Mouse (Mus musculus) hindbrain, embryonic 16.5 days (tissue): Measurements from ENCODE around the gene Mpz. TPM values are rescaled to one million over a fixed set of nuclear protein-coding genes. Genes with fewer than 3 reads are reported as not detected.

ENCODE experiments used
- ATAC-seq: fragments of 200-750 bp; cut with Nextera tagmentation; 2 replicates; pipeline ENCODE4 v1.8.0; 2017; ENCODE audit warnings: moderate TSS enrichment, moderate library complexity
- H3K27ac ChIP-seq: fragments of 300-500 bp; sonication (generic); 2 replicates; pipeline ENCODE4 v1.5.1; 2014; ENCODE audit warnings: low read depth, mild to moderate bottlenecking, control low read depth, low read length, moderate library complexity
- H3K27me3 ChIP-seq: fragments of 300-500 bp; sonication (generic); replicated peaks from 2 replicates; pipeline ENCODE4 v1.6.1; 2014; ENCODE audit warnings: low read length; ENCODE audit not compliant: control insufficient read depth, insufficient read depth
- H3K36me3 ChIP-seq: fragments of 300-500 bp; sonication (generic); 2 replicates; pipeline ENCODE4 v1.6.1; 2014; ENCODE audit warnings: mild to moderate bottlenecking, low read length, moderate library complexity, mixed read lengths; ENCODE audit not compliant: control insufficient read depth, insufficient read depth
- H3K4me1 ChIP-seq: fragments of 300-500 bp; sonication (generic); 2 replicates; pipeline ENCODE4 v1.6.1; 2014; ENCODE audit warnings: low read depth, low read length; ENCODE audit not compliant: control insufficient read depth, insufficient read depth
- H3K4me2 ChIP-seq: fragments of 300-500 bp; sonication (generic); 2 replicates; pipeline ENCODE4 v1.6.1; 2014; ENCODE audit warnings: mild to moderate bottlenecking, low read length, control low read depth, moderate library complexity
- H3K4me3 ChIP-seq: fragments of 300-500 bp; sonication (generic); 2 replicates; pipeline ENCODE4 v1.5.1; 2014; ENCODE audit warnings: mild to moderate bottlenecking, low read length, control low read depth, moderate library complexity
- H3K9ac ChIP-seq: fragments of 300-500 bp; sonication (generic); 2 replicates; pipeline ENCODE4 v1.6.1; 2014; ENCODE audit warnings: low read depth, mild to moderate bottlenecking, control low read depth, low read length, moderate library complexity
- H3K9me3 ChIP-seq: fragments of 300-500 bp; sonication (generic); 2 replicates; pipeline ENCODE4 v1.6.1; 2014; ENCODE audit warnings: mild to moderate bottlenecking, low read length, moderate library complexity; ENCODE audit not compliant: control insufficient read depth
- WGBS: fragments of 180-500 bp; shearing (Covaris S2); extraction: QIAGEN DNeasy Blood & Tissue Kit; methylation state at CpG from one replicate; pipeline ENCODE4 v1.1.7; 2014; 5-methylcytosine and 5-hydroxymethylcytosine counted together
- polyA plus RNA-seq: library from polyadenylated mRNA; unstranded; fragments of >200 nt; fragmentation: Nextera tagmentation; extraction: Ambion mirVana; gene quantifications from 2 replicates; pipeline ENCODE4 v1.2.1, GENCODE M21; 2015

Mpz gene
- polyA plus RNA-seq, 1 experiment from 2014 or later: 5.3 TPM

- ATAC-seq: peak; percentile 91
- Histone ChIP-seq H3K4me2 (peak overlapping the region; percentile 79), H3K4me1 (peaks cover 16% of the 10 kb centered on the region), H3K9me3 (no peaks in the 10 kb centered on the region), H3K27me3 (no peaks in the 10 kb centered on the region), H3K27ac (peak overlapping the region; percentile 81), H3K9ac (peak overlapping the region; percentile 64), H3K36me3 (no peaks in the 10 kb centered on the region), H3K4me3 (peak overlapping the region; percentile 60)
- under 1% methylated on average over 38 of the region's 38 CpGs for WGBS
Measured at GRCm38 (mm10) chr1:171111020-171111780, 39.3 kb upstream of the Mpz start.

GRCm38 (mm10) chr1:171111781-171112575 lies 38.5 kb upstream of the Mpz start:
- H3K4me3 ChIP-seq: peak overlapping the region; percentile 60
- no peaks in the 10 kb centered on the region for H3K36me3 ChIP-seq
- H3K4me2 ChIP-seq: peak overlapping the region; percentile 79
- no peaks in the 10 kb centered on the region for H3K9me3 ChIP-seq
- H3K9ac ChIP-seq: peak overlapping the region; percentile 45
- 2% methylated on average over 15 of the region's 15 CpGs for WGBS
- H3K27ac ChIP-seq: peak overlapping the region; percentile 53
- no peaks in the 10 kb centered on the region for H3K27me3 ChIP-seq
- peaks cover 16% of the 10 kb centered on the region for H3K4me1 ChIP-seq
- peak; percentile 6; the same call in 1 of the 2 replicates for ATAC-seq

GRCm38 (mm10) chr1:171112986-171113385 lies 37.5 kb upstream of the Mpz start:
- no peaks in the 10 kb centered on the region for H3K9me3 ChIP-seq
- H3K4me2 ChIP-seq: no peak overlapping the region
- no peak overlapping the region for H3K4me3 ChIP-seq
- H3K36me3 ChIP-seq: no peaks in the 10 kb centered on the region
- no peak for ATAC-seq
- H3K9ac ChIP-seq: no peak overlapping the region
- no peak overlapping the region for H3K27ac ChIP-seq
- H3K4me1 ChIP-seq: peaks cover 16% of the 10 kb centered on the region
- no peaks in the 10 kb centered on the region for H3K27me3 ChIP-seq
- WGBS: 86% methylated on average over 4 of the region's 4 CpGs

GRCm38 (mm10) chr1:171113873-171114299 lies 36.6 kb upstream of the Mpz start, which contains the start of gene Cfap126:
Gene Cfap126 (plus strand): TSS chr1:171113918.
- Histone ChIP-seq H3K36me3 (no peaks in the 10 kb centered on the region), H3K27ac (peak within 1 kb of the TSS; percentile 6; the same call in 1 of the 2 replicates), H3K9ac (peak within 1 kb of the TSS; percentile 69), H3K4me3 (peak within 1 kb of the TSS; percentile 50), H3K9me3 (no peaks in the 10 kb centered on the region), H3K4me1 (peaks cover 16% of the 10 kb centered on the region), H3K27me3 (no peaks in the 10 kb centered on the region), H3K4me2 (peak within 1 kb of the TSS; percentile 90)
- ATAC-seq: peak; percentile 12; the same call in 1 of the 2 replicates
- under 1% methylated on average over 24 of the region's 24 CpGs for WGBS

GRCm38 (mm10) chr1:171116280-171116679 lies 34.2 kb upstream of the Mpz start:
- Histone ChIP-seq H3K27ac (no peak overlapping the region), H3K9ac (no peak overlapping the region), H3K4me1 (peaks cover 13% of the 10 kb centered on the region), H3K4me3 (no peak overlapping the region), H3K9me3 (no peaks in the 10 kb centered on the region), H3K27me3 (no peaks in the 10 kb centered on the region), H3K4me2 (no peak overlapping the region), H3K36me3 (no peaks in the 10 kb centered on the region)
- 80% methylated on average over 4 of the region's 4 CpGs for WGBS
- no peak for ATAC-seq

GRCm38 (mm10) chr1:171118269-171118684 lies 32.2 kb upstream of the Mpz start:
- no peaks in the 10 kb centered on the region for H3K36me3 ChIP-seq
- H3K4me2 ChIP-seq: no peak overlapping the region
- H3K4me3 ChIP-seq: no peak overlapping the region
- H3K9ac ChIP-seq: no peak overlapping the region
- H3K9me3 ChIP-seq: no peaks in the 10 kb centered on the region
- no peaks in the 10 kb centered on the region for H3K27me3 ChIP-seq
- 6% methylated on average over 4 of the region's 4 CpGs for WGBS
- peaks cover 8% of the 10 kb centered on the region for H3K4me1 ChIP-seq
- peak; percentile 60 for ATAC-seq
- H3K27ac ChIP-seq: no peak overlapping the region

- no peak overlapping the region for H3K9ac ChIP-seq
- ATAC-seq: no peak
- H3K36me3 ChIP-seq: no peaks in the 10 kb centered on the region
- H3K9me3 ChIP-seq: no peaks in the 10 kb centered on the region
- H3K4me1 ChIP-seq: peaks cover 1% of the 10 kb centered on the region; the same call in 1 of the 2 replicates
- WGBS: 91% methylated on average over 5 of the region's 5 CpGs
- no peak overlapping the region for H3K27ac ChIP-seq
- H3K4me2 ChIP-seq: no peak overlapping the region
- H3K27me3 ChIP-seq: no peaks in the 10 kb centered on the region
- H3K4me3 ChIP-seq: no peak overlapping the region
Measured at GRCm38 (mm10) chr1:171118996-171119395, 31.5 kb upstream of the Mpz start.

- H3K4me1 ChIP-seq: no peaks in the 10 kb centered on the region
- no peak overlapping the region for H3K9ac ChIP-seq
- no peaks in the 10 kb centered on the region for H3K27me3 ChIP-seq
- no peaks in the 10 kb centered on the region for H3K9me3 ChIP-seq
- no peak overlapping the region for H3K4me2 ChIP-seq
- H3K4me3 ChIP-seq: no peak overlapping the region
- ATAC-seq: no peak
- H3K36me3 ChIP-seq: no peaks in the 10 kb centered on the region
- H3K27ac ChIP-seq: no peak overlapping the region
- WGBS: 87% methylated on average over 14 of the region's 14 CpGs
Measured at GRCm38 (mm10) chr1:171119405-171119804, 31.1 kb upstream of the Mpz start.

GRCm38 (mm10) chr1:171120893-171121292 lies 29.6 kb upstream of the Mpz start:
- ATAC-seq: no peak
- no peak overlapping the region for H3K4me3 ChIP-seq
- H3K9me3 ChIP-seq: no peaks in the 10 kb centered on the region
- 57% methylated on average over 3 of the region's 3 CpGs for WGBS
- no peak overlapping the region for H3K4me2 ChIP-seq
- H3K27ac ChIP-seq: no peak overlapping the region
- no peaks in the 10 kb centered on the region for H3K4me1 ChIP-seq
- H3K9ac ChIP-seq: no peak overlapping the region
- no peaks in the 10 kb centered on the region for H3K27me3 ChIP-seq
- no peaks in the 10 kb centered on the region for H3K36me3 ChIP-seq
